Mouse (Mus musculus): ENCODE measurements around the gene Tom1l2. TPM values are rescaled to one million over a fixed set of nuclear protein-coding genes. Genes with fewer than 3 reads are reported as not detected.

Tom1l2 gene
- polyA plus RNA-seq, 1 experiment from 2014 or later: 3.6 TPM

DNA sequence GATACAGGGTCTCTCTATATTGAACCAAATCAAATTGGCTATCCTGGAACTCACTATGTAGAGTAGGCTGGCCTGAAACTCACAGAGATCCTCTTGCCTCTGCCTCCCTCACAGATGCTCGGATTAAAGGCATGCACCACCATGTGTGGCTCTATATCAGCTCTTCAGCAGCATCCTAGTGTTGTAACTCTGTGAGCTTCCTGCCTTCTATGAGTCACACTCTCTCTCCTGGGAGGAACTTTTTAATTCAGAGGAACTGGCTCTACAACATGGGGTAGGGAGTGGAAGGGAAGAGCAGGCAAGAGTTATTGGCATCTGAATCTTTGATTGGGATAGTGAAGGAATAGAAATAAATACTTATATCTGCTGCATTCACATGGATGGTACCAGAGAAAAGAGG lies 4.4 kb upstream of the Tom1l2 start:
- Histone ChIP-seq H3K27me3 (ENCODE audit: insufficient read depth, low read length) (no peaks in the 10 kb centered on the region), H3K4me3 (ENCODE audit: low read depth, low read length) (no peak overlapping the region), H3K9me3 (ENCODE audit: low read length) (no peaks in the 10 kb centered on the region), H3K4me1 (ENCODE audit: insufficient read depth) (peaks cover 9% of the 10 kb centered on the region; the same call in 1 of the 2 replicates), H3K4me2 (ENCODE audit: low read depth, low read length) (no peak overlapping the region), H3K36me3 (replicated peaks; ENCODE audit: insufficient read depth, low read length) (no peaks in the 10 kb centered on the region), H3K27ac (ENCODE audit: low read depth) (no peak overlapping the region), H3K9ac (replicated peaks) (no peak overlapping the region)
- ATAC-seq: no peak
- no peak for DNase-seq
- TF ChIP-seq EP300 (IDR thresholded peaks at IDR 0.05; ENCODE audit: low read depth) (no peak), CTCF (IDR thresholded peaks at IDR 0.05; ENCODE audit: low read depth) (no peak)
- WGBS (ENCODE audit: insufficient replicate concordance): 41% methylated on average over 1 of the region's 1 CpGs

DNA sequence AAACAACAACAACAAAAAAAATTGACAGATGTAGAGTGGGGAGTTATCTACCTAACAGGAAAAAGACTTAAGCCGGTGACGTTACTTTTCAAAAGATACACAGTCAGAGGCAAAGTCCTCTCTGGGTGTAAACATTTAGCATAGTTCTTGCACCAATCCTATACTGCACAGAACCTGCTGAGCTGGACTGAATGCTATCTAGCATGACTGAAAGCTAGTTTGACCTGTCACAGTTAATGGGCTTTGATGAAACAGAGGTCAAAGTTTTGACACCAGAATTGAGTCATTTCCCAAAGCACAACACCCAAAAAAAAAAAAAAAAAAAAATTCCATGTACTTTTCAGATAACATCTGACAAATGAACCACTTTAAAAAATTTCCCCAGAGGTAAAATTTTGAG lies 3.2 kb upstream of the Tom1l2 start:
- Histone ChIP-seq H3K4me1 (ENCODE audit: insufficient read depth) (peaks cover 16% of the 10 kb centered on the region; the same call in 1 of the 2 replicates), H3K36me3 (replicated peaks; ENCODE audit: insufficient read depth, low read length) (no peaks in the 10 kb centered on the region), H3K27me3 (ENCODE audit: insufficient read depth, low read length) (no peaks in the 10 kb centered on the region), H3K4me2 (ENCODE audit: low read depth, low read length) (no peak overlapping the region), H3K9ac (replicated peaks) (no peak overlapping the region), H3K4me3 (ENCODE audit: low read depth, low read length) (no peak overlapping the region), H3K27ac (ENCODE audit: low read depth) (peak overlapping the region; percentile 66; the same call in 1 of the 2 replicates), H3K9me3 (ENCODE audit: low read length) (no peaks in the 10 kb centered on the region)
- DNase-seq (no peak), ATAC-seq (no peak)
- TF ChIP-seq CTCF (IDR thresholded peaks at IDR 0.05; ENCODE audit: low read depth) (no peak), EP300 (IDR thresholded peaks at IDR 0.05; ENCODE audit: low read depth) (no peak; the same call in 1 of the 2 replicates)
- 41% methylated on average over 2 of the region's 2 CpGs for WGBS (ENCODE audit: insufficient replicate concordance)

DNA sequence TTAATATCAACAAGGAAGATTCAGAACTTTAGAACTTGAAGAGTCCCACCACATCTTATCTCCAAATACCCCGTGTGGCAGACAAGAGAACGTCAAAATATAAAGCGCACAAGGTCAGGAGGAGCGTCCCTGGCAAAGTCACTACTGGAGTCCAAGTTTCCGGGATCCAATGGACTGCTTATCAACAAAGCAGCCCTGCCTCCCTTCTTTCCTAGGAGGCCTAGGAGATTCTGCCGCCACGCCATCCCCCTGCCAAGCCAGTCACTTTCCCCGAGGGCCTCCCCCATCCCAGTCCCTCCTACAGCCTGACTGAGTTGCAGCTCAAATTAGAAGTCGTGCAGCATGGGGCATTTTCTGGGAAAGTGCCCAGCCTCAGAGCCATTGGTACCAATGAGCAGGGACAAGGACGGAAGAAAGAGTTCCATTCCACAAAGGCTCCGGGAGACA lies 757 bp downstream of the Tom1l2 start:
- 20% methylated on average over 11 of the region's 11 CpGs for WGBS (ENCODE audit: insufficient replicate concordance)
- no peaks in the 10 kb centered on the region for H3K27me3 ChIP-seq (ENCODE audit: insufficient read depth, low read length)
- no peaks in the 10 kb centered on the region for H3K9me3 ChIP-seq (ENCODE audit: low read length)
- peak overlapping the region; percentile 67 for H3K4me3 ChIP-seq (ENCODE audit: low read depth, low read length)
- ATAC-seq: no peak
- TF ChIP-seq CTCF (IDR thresholded peaks at IDR 0.05; ENCODE audit: low read depth): no peak
- TF ChIP-seq EP300 (IDR thresholded peaks at IDR 0.05; ENCODE audit: low read depth): no peak
- DNase-seq: no peak
- H3K36me3 ChIP-seq (replicated peaks; ENCODE audit: insufficient read depth, low read length): no peaks in the 10 kb centered on the region
- peak overlapping the region; percentile 89 for H3K27ac ChIP-seq (ENCODE audit: low read depth)
- peak overlapping the region; percentile 75 for H3K9ac ChIP-seq (replicated peaks)
- H3K4me2 ChIP-seq (ENCODE audit: low read depth, low read length): peak overlapping the region; percentile 83
- peaks cover 16% of the 10 kb centered on the region; the same call in 1 of the 2 replicates for H3K4me1 ChIP-seq (ENCODE audit: insufficient read depth)

DNA sequence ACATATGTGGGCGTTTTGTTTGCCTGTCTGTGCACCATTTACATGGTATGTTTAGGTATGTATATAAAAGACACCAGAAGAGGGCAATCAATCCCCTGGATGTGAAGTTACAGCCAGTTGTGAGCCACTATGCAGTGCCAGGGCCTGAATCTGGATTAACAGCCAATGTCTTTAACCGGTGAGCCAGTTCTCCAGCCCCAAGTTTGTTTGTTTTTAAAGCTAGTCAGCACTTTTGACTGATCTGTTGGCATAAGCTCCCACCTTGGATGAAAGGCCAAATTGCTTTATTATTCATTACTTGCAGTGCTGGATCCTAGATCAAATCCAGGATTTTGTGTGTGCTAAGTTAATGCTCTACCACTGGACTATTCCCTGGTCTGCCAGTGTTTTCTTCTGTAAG lies 1.3 kb downstream of the Tom1l2 start:
- no peaks in the 10 kb centered on the region for H3K9me3 ChIP-seq (ENCODE audit: low read length)
- WGBS (ENCODE audit: insufficient replicate concordance): 67% methylated on average over 2 of the region's 2 CpGs
- no peak overlapping the region for H3K9ac ChIP-seq (replicated peaks)
- no peaks in the 10 kb centered on the region for H3K27me3 ChIP-seq (ENCODE audit: insufficient read depth, low read length)
- H3K27ac ChIP-seq (ENCODE audit: low read depth): peak overlapping the region; percentile 89
- H3K4me2 ChIP-seq (ENCODE audit: low read depth, low read length): peak overlapping the region; percentile 83
- ATAC-seq: no peak
- no peak for DNase-seq
- H3K4me1 ChIP-seq (ENCODE audit: insufficient read depth): peaks cover 15% of the 10 kb centered on the region; the same call in 1 of the 2 replicates
- H3K4me3 ChIP-seq (ENCODE audit: low read depth, low read length): peak overlapping the region; percentile 67
- H3K36me3 ChIP-seq (replicated peaks; ENCODE audit: insufficient read depth, low read length): no peaks in the 10 kb centered on the region
- TF ChIP-seq CTCF (IDR thresholded peaks at IDR 0.05; ENCODE audit: low read depth): peak; percentile 38; the same call in 1 of the 2 replicates
- no peak for TF ChIP-seq EP300 (IDR thresholded peaks at IDR 0.05; ENCODE audit: low read depth)

DNA sequence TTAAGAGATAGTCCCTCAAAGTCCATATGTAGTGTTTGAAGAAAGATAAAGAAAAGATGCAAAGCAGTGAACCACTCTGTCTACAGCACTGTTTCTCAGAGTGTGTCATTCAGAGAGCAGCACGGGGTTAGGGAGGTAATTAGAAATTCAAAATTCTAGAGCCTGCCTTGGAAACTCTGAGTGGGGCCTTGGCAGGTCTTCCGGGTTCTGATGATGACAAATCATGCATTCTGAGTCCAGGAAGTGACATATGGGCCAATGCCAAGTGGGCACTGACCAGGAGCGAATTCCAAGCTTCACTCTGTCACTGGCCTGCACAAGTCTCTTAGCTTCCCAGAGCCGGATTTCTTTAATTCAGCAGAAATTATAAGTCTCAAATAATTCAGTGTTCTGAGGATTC lies 6.2 kb downstream of the Tom1l2 start:
- TF ChIP-seq EP300 (IDR thresholded peaks at IDR 0.05; ENCODE audit: low read depth): no peak
- TF ChIP-seq CTCF (IDR thresholded peaks at IDR 0.05; ENCODE audit: low read depth): no peak
- Histone ChIP-seq H3K4me1 (ENCODE audit: insufficient read depth) (peaks cover 7% of the 10 kb centered on the region), H3K27me3 (ENCODE audit: insufficient read depth, low read length) (no peaks in the 10 kb centered on the region), H3K4me3 (ENCODE audit: low read depth, low read length) (no peak overlapping the region), H3K9ac (replicated peaks) (no peak overlapping the region), H3K36me3 (replicated peaks; ENCODE audit: insufficient read depth, low read length) (no peaks in the 10 kb centered on the region), H3K27ac (ENCODE audit: low read depth) (no peak overlapping the region), H3K4me2 (ENCODE audit: low read depth, low read length) (no peak overlapping the region), H3K9me3 (ENCODE audit: low read length) (no peaks in the 10 kb centered on the region)
- no peak for DNase-seq
- ATAC-seq: no peak
- 66% methylated on average over 4 of the region's 4 CpGs for WGBS (ENCODE audit: insufficient replicate concordance)

DNA sequence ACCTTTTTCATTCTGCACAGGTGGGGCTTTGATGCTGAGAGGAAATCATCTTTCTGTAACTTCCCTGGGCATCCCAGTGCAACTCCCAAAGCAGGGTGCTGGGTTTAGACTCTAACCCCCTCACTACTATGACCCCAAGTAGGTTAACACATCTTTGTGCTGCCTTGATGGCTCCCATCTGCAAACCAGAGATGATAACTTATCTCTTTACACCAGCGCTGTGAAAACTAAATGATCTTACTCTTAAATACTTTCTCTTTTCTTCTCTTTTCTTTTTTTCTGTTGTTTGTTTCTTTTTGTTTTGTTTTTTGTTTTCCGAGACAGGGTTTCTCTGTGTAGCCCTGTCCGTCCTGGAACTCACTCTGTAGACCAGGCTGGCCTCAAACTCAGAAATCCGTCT lies 6.8 kb downstream of the Tom1l2 start:
- no peak overlapping the region for H3K4me2 ChIP-seq (ENCODE audit: low read depth, low read length)
- peaks cover 4% of the 10 kb centered on the region; the same call in 1 of the 2 replicates for H3K4me1 ChIP-seq (ENCODE audit: insufficient read depth)
- H3K4me3 ChIP-seq (ENCODE audit: low read depth, low read length): no peak overlapping the region
- H3K9ac ChIP-seq (replicated peaks): no peak overlapping the region
- no peaks in the 10 kb centered on the region for H3K27me3 ChIP-seq (ENCODE audit: insufficient read depth, low read length)
- H3K9me3 ChIP-seq (ENCODE audit: low read length): no peaks in the 10 kb centered on the region
- 73% methylated on average over 4 of the region's 4 CpGs for WGBS (ENCODE audit: insufficient replicate concordance)
- ATAC-seq (no peak), DNase-seq (no peak)
- no peaks in the 10 kb centered on the region for H3K36me3 ChIP-seq (replicated peaks; ENCODE audit: insufficient read depth, low read length)
- H3K27ac ChIP-seq (ENCODE audit: low read depth): no peak overlapping the region
- TF ChIP-seq EP300 (IDR thresholded peaks at IDR 0.05; ENCODE audit: low read depth) (no peak), CTCF (IDR thresholded peaks at IDR 0.05; ENCODE audit: low read depth) (no peak)
